Mouse (Mus musculus) cerebral cortex, adult 2 months (tissue): ENCODE results near the gene Fam13a.

ENCODE experiments used
- WGBS: fragments of 180-500 bp; shearing (Covaris S2); methylation state at CpG from one replicate; pipeline ENCODE4 v1.1.7; 2018; 5-methylcytosine and 5-hydroxymethylcytosine counted together

The Fam13a gene

DNA sequence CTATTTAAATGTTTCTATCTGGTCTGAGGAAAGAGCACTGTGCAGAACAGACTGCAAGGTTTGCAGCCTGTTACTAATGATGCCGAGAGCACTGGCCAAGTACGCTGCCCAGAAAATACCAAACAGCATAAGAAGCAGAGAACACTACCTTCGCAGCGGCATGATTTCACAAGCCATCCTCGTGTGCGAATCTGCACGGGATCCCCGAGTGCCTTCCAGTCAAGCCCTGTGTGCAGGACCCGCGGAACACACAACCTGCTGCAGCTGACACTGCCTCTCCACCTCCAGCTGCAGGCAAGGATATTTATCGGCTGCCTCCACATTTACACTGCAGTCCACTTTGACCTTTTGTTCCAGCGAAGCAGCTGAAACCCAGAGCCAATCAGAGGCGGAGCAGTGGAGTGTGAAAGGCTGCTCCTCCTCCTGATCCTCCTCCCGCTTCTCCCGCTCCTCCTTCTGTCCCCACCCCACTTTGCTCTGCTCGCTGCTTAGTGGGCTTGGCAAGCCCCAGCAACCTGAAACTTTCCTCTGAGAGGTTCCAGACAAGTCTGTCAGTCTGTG lies at the start of gene Fam13a:
Gene Fam13a, minus strand, starts transcription at position 386 of the 561 bp plus-strand sequence.
- 0% methylated on average over 16 of the region's 16 CpGs for WGBS

DNA sequence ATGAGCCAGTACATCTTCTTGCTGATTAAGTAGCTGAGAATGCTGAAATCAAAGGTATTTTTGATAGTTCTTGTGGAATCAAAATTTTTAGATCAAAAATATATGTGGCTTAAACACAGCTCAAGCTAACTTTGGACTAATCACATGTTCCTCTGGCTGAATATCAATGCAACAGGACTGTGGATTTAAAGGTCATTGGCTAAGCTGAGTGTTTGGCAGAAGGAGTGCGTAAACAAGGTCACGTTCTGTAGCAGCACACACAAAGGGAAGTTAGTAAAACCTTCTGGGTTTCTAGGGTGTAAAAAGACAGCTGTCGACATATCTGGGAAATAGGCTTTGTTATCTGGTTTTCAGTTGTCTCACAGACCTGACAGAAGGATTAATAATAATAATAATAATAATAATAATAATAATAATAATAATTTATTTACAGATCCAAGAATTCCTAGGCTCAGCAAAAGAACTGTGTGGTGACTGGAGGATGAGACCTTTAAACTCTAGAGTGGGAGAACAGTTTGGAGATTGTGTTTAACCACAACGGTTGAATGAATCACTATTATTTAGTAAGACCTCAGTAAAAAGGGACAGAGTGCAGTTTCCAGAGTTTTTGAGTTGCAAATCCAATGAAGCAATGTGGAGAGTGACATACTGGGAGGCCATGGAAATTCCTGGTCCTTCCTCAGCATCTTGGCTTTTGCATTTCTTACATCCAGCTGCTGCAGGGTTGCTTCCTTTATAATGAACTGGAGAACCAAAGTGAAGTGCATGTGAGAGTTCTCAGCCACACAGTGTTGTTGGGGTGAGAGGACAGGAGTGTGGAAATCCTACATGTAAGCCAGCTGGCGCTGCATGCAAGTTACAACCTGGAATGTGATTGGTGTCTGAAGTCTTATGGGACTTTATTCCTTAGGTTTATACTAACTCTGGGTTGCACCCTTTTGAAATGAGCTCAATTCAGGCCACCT lies 48.0 kb upstream of the Fam13a start:
- 76% methylated on average over 5 of the region's 5 CpGs for WGBS

DNA sequence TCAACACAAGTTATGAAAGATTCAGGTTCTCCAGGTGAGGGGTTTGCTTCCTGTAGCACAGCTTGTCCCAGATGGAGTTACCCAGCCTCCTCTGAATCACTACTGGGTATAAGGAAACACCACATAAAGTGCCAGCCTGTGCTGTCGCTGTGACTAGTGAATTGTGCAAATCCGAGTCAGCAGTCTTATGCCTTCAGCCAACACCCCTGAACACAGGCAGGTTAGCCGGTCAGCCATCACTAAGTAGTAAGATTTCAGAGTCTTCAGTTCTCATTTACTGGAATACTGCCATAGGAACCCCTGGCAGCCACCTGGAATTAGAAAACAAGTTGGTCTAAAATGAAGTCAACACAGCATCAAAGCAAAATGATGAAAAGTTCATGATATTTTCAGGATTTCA lies 47.3 kb upstream of the Fam13a start:
- WGBS: 85% methylated on average over 3 of the region's 3 CpGs

DNA sequence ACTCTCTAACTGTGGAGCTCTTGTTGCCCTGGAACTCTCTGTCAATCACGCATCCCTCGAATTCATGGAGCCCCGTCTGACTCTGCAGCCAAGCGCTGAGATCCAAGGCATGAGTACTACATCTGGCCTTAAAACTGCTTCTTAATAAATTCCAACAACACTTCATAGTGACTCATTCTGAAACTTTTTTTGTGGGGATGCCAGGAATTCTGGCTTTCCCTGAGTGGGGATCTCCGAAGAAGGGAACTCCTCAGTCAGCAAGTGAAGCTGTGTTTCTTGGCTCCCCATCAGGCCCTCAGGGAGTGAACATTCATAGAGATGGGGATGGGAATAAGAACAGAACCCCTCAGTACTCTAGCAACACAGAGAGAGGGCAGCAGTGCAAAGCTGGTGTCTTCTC lies 43.8 kb upstream of the Fam13a start:
- 75% methylated on average over 5 of the region's 5 CpGs for WGBS

DNA sequence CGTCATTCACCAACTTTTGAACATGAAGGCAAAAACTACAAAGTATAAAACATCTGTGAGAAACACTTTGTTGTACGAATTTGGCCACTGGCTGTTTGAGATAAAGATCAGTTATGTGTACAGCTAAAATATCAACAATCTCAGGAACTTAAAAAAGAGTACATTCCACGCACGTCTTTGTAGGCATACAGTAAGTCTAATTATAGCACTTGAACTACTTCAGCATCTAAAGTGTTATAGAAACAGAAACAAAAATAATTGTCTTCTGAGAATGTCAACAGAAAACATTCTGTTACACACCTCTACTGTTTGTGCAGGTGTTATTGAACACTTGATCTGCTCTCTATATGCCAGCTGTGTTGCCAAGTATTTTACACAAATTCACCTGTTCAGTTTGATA lies 40.1 kb upstream of the Fam13a start:
- WGBS: 57% methylated on average over 4 of the region's 4 CpGs

DNA sequence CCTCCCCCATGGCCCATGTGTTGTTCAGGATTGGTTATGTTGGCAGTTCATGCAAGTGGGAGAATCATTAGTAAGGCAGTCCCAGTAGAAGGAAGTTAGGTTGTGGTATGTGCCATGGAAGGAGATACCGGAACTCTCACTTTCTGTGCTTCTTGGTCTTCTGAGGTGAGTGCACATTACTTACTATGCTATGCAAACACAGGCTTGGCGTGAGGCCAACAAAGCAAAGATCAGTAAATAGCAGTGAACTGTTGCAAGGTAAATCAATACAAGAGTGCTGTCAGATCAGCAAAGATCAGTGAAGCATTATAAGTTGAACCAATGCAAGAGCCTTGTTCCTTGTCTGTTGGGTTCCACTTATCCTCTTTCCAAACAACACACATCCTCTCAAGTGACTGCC lies 28.9 kb upstream of the Fam13a start:
- WGBS: 86% methylated on average over 2 of the region's 2 CpGs

DNA sequence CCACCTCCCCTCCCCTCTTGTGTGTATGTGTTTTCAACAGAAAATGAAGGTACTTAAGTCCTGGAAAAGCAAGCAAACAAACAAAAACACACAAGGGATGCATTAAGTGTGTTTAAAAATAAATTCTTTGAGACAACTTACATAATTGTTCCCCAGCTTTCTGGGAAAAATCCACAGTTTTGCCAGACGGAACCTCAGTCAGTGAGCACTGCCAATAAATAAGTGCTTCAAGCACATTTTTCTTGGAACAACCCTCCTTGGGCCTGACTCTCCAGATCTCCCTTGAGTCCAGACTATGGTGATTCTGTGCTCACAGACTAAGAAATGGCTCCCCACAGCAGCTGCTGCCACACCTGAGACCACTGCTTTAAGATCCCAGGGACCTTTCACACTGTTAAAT lies 15.4 kb upstream of the Fam13a start:
- WGBS: 33% methylated on average over 1 of the region's 1 CpGs

DNA sequence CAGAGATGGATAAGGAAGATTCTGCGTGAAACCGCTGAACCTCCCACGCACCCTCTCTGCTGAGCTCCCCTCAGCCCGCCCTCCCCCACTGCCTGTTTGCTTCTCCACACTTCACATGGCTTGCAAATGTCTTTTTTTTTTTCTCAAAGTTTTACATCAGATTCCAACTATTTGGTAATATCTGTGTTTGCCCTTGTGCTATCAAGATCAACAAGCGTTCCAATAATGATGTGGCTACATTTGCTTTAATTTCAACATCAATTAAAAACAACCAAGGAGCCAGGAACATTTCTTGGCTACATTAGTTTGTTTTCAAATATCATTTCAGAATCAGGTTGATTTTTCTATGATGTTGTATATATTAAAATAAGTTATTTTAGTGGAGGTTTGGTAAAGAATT lies 8.4 kb upstream of the Fam13a start:
- WGBS: 73% methylated on average over 5 of the region's 5 CpGs

DNA sequence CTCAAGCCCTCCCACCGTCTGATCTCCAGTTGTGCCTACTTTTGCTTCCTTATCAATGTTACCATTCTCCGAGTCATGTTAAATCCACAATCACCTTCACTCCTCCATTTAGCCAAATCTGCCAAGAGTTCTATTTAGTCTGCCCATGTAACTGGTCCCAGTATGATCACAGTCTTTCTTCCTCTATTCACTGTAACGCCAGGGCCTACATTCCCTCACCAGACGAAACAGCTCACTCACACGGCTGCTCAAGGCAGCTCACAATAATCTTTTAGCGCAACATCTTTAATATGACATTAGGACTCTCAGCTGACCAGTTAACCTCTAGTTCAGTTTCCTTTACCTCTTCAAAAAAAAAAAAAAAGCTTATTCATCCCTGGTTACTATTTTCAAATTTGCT lies 7.2 kb upstream of the Fam13a start:
- 90% methylated on average over 6 of the region's 6 CpGs for WGBS

DNA sequence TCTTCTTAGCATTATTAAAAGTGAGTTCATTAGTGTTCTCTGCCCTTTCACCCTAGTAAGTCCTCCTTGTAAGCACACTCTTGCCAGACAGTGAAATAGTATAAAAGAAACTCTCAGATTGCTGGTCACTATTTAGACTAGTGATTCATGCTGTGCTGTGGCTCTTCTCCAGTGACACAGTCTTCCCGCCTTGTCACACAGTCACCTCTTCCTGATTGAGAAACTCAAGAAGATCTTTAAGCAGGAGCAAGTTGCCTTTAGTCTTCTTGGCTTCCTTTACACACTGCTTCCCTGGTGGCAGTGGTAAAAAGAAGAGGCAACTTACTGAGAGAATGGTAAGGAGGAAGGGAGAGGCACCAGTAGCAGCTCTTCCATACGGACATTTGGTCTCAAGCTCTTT lies 6.3 kb upstream of the Fam13a start:
- 94% methylated on average over 2 of the region's 2 CpGs for WGBS

DNA sequence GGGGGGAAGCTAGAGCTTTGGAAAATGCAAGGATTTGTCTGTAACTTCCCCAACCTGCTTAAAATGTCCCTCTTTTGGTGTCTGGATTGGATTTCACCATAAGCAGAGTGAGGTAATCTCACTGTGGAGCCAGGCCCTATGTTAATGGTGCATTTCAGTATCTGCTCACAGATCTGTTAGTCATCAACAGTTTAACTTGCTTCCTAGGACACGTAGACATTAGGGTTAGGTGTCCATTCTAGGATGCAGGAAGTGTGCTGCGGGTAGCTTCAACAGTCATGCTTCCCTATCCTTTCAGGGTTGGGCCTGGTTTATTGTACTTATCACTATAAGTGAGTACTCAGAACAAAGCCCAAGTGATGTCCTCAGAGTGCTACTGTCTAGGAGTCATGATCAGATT lies 4.5 kb upstream of the Fam13a start:
- 85% methylated on average over 2 of the region's 2 CpGs for WGBS

DNA sequence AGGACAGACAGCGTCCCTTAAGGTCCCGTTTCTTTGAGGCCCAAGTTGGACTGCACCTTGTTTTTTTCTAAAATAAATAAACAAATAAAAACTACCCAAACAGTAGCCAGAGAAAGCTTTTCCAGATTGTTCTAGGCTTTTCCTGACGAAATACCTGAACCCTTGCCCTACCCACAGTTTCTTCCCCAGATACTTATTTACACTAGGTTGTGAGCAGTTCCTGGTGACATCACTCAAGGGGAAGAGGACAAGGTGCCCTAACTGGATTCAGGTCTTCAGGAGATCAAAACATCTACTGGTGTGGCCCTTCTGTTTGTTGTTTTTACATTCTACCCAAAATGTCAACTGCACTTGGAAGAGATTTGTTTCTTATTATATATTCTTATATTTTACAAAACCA lies 457 bp upstream of the Fam13a start:
- 19% methylated on average over 3 of the region's 3 CpGs for WGBS

DNA sequence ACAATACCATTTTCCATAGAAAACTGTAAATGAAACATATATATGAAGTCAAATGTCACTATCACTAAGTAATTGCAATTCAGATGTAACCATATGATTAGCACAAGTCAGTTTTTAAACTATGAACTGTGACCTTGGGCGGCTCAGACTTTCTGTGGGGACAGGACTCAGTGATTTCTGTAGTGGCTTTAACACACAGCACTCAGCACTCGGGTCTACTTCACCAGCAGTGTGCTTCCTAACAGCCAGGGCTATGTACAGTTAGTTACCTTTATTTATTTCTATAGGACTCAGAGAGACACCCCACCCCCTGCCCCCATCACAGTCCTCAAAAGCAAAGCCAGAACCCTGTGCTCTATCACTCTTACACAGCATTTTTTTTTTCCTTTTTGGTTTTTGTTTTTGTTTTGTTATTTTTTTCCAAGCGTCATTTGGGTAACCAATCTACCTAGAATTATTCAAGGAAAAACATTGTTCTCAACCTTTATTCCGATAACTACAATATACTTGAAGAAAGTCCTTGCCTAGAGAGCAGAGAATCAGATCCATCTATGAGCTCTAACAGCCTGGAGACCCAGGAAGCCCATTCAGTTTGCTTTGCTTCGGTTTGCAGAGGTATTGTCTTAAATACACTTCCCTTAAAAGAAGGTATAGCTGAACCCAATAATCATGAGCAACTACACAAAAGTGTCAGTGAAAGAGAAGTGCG lies 740 bp downstream of the Fam13a start:
- WGBS: 24% methylated on average over 6 of the region's 6 CpGs

DNA sequence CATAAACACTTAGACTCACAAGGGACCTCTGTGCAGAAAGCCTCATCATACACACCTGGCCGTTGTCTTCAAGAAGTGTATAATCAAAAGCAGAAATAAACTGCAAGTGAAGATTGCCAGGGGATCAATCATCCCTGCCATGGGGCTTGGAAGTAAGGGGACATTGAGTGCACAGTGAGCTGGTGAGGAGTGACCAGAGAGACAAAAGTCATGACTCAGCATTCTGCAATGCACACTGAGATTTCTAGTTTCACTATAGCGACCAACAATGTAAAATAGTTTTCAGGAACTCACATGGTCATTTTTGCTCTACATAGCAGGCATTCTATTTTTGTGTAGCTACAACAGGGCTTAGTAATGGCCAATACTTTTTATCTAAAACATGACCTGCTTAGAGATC lies 1.7 kb downstream of the Fam13a start:
- WGBS: 73% methylated on average over 2 of the region's 2 CpGs

DNA sequence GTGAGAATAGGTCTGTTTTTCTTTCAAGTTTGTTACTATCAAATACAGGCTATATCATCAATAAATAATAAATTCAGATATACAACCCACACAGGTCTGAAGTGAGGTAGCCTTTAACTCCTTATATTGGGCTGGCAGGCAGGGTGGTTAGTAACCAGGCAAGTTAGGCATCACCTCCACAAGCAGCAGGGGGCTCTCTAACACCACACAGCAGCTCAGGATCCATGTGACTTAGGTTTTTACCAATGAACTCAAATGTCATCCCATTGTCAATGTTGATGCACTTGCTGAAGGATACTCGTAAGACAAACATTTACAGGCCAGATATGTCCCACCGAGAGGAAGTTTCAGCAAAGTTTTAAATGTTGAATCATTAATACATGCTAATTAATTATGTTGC lies 4.0 kb downstream of the Fam13a start:
- WGBS: 79% methylated on average over 2 of the region's 2 CpGs

DNA sequence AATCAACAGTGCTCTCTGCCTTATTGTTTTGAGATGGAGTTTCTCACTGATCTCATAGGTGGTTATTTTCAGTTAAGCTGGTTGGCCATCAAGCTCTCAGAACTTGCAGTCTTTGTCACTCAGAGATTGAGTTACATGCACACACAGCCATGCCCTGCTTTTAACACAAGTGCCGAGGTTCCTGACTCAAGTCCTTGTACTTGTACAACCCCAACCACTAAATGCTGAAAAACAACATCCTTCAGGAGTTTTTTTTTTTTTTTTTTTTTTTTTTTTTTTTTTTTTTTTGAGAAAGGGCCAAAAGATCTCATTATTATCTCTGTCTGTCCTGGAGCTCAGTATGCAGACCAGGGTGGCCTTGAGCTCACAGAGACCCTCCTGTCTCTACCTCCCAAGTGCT lies 4.5 kb downstream of the Fam13a start:
- WGBS: 85% methylated on average over 1 of the region's 1 CpGs

DNA sequence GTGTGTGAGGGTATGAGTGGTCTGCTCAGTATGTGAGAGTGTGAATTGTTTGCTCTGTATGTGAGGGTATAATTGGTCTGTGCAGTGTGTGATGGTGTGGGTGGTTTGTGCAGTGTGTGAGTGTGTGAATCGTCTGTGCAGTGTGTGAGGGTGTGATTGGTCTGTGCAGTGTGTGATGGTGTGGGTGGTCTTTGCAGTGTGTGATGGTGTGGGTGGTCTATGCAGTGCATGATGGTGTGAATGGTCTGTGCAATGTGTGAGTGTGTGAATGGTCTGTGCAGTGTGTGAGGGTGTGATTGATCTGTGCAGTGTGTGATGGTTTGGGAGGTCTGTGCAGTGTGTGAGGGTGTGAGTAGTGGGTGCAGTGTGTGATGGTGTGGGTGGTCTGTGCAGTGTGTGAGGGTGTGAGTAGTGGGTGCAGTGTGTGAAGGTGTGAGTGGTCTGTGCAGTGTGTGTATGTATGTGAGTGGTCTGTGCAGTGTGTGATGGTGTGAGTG lies 8.0 kb downstream of the Fam13a start:
- WGBS: 50% methylated on average over 1 of the region's 1 CpGs

DNA sequence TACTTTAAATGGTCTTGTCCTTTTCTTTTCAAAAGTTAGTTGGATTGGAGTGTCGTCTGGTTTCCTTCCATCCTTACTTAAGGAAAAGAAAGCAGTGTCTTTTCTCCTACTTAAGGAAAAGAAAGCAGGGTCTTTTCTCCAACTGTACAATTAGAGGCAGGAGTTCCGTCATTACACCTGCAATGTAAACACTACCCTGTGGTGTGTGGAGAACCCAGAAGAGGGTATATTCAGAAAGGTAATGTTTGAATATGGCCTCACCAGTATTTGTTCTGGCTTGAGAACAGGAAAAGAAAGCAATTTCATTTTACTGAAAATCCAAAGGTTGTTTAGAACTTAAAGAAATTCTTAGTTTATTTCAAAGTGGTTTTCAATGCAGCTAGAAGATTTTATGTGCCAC lies 9.6 kb downstream of the Fam13a start:
- 82% methylated on average over 2 of the region's 2 CpGs for WGBS

DNA sequence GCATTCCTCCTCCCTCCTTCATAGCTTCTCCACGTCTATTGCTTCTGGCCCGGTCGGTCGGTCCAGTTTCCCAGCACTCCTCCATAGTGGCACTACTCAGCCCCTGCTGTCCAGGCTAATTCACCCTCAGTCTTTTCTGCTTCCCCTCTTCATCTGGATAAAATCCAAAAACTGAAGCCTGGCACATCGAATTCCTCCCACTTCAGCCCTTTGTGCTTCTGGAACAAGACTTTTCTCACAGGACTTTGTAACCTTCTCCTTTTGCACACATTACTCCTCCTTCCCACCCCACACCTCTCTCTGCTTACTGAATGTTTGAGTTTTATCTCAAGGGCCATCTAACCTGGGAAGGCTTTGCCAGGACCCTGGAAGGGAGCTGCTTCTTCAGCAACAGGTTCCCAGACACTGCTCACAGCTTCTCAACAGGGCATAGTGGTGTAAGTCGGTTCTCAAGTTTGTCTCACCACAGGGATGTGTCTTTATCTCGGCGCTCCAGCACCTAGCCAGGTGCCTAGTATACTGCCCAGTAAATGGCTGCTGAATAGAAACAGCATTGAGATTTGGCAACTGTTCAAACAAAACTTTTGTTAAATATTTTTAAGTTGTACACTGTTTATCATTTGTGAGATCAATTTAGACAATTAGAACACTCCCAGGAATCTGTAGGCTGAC lies 10.1 kb downstream of the Fam13a start:
- 74% methylated on average over 8 of the region's 8 CpGs for WGBS

DNA sequence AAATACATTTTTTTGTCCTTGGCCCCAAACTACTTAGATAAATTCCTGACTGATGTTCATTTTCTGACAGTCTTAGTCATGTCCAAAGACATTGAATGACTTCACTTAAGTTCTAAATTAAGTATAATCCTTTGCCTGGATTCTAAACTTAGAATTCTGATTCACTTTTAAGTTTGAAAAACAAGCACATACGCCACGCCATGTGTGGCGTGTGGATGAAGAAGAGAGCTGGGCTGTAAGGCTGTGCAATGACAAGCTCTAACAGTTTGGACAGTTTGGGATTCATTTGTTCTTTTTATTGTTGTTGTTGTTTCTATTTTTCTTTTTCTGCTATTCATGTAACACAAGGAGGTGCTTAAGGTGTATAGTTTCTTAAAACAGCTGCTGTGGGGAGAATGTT lies 13.6 kb downstream of the Fam13a start:
- WGBS: 58% methylated on average over 3 of the region's 3 CpGs

DNA sequence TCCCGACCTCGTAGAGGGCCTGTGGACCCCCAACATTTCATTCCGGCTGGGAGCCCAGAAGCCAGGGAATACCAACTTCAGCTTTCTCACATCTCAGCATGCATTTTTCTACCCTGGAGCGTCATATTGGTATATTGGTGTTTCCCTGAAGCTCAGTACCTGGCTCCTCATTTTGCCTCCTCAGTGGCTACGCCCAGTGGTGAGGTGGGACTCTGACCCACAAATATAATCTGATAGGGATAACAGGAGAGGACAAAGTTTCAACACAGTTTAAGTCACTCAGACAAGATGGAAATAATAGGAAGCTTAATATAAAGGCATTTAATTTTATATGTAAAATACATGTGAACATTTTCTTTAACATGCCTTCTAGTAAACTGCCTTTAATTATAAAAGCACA lies 19.7 kb downstream of the Fam13a start:
- 96% methylated on average over 5 of the region's 5 CpGs for WGBS

DNA sequence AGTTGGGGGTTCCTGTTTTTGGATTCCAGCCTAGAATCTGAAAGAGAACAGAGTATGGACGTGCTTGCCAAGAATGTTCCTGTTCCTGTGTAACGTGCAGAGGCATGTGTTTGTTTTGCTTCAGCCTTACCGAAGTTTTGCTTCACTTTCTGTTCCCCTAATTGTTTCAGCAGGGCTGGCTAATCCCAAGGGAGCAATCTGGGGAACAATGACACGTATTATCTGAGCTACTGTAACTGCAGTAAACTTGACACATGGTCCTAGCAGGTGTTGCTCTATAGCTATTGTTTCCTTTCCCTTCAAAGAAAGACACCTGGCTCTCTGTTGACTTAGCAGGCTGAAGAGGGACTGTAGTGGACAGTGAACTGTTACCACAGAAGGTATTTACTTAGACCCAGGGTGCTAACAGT lies 25.3 kb downstream of the Fam13a start:
- 40% methylated on average over 4 of the region's 4 CpGs for WGBS
